8 mouse cellular contexts compared by ENCODE assay signal in genomic region chr17:25893975-25894617, GRCm38 (mm10). TPM values are rescaled to one million over a fixed set of nuclear protein-coding genes. Genes with fewer than 3 reads are reported as not detected.
DNase-seq lines count a peak whose midpoint lies in the region; ATAC-seq and TF ChIP-seq lines count a peak whose summit lies in the region.

No protein-coding gene starts in this region.

- peaks cover 8% of the 10 kb centered on the region; the same call in 1 of the 2 replicates for H3K36me3 ChIP-seq in forebrain, embryonic 15.5 days
- peaks cover 6% of the 10 kb centered on the region; the same call in 1 of the 2 replicates for H3K36me3 ChIP-seq in liver, adult 2 months (ENCODE audit: control insufficient read depth, insufficient read depth, low read length)
- no peaks in the 10 kb centered on the region for H3K36me3 ChIP-seq in splenic B cell, adult 2 months (ENCODE audit: control insufficient read depth, insufficient read depth, low read length, poor library complexity, severe bottlenecking)

- H3K27me3 ChIP-seq in forebrain, embryonic 15.5 days, result no peaks in the 10 kb centered on the region
- H3K27me3 ChIP-seq in liver, adult 2 months (ENCODE audit: control insufficient read depth, insufficient read depth, low read length), result no peaks in the 10 kb centered on the region
- H3K27me3 ChIP-seq in splenic B cell, adult 2 months (ENCODE audit: control insufficient read depth, insufficient read depth, low read length, poor library complexity, severe bottlenecking), result no peaks in the 10 kb centered on the region

- H3K4me2 ChIP-seq in forebrain, embryonic 15.5 days (replicated peaks), result no peak overlapping the region

- H3K9me3 ChIP-seq in forebrain, embryonic 15.5 days, result no peaks in the 10 kb centered on the region

- peak overlapping the region; percentile 67 for H3K27ac ChIP-seq in forebrain, embryonic 15.5 days (replicated peaks)
- no peak overlapping the region for H3K27ac ChIP-seq in liver, adult 2 months (replicated peaks; ENCODE audit: insufficient read depth, low read depth, low read length)

- peak; percentile 99 for TF ChIP-seq CTCF in liver, adult 2 months (IDR thresholded peaks at IDR 0.05; ENCODE audit: low read depth, low read length)

- no peak overlapping the region for H3K4me3 ChIP-seq in forebrain, embryonic 15.5 days
- H3K4me3 ChIP-seq in liver, adult 2 months (ENCODE audit: insufficient read depth, low read depth, low read length), result no peak overlapping the region

- H3K4me1 ChIP-seq in forebrain, embryonic 15.5 days, result peaks cover 6% of the 10 kb centered on the region
- no peaks in the 10 kb centered on the region; the same call in 1 of the 2 replicates for H3K4me1 ChIP-seq in liver, adult 2 months (ENCODE audit: control insufficient read depth, insufficient read depth, low read length)

- peak; percentile 84 for ATAC-seq in forebrain, embryonic 15.5 days (replicated peaks)
- ATAC-seq in inflammation-experienced regulatory T-cells, adult 6 months, result peak; percentile 71
- peak; percentile 90 for ATAC-seq in monocyte, adult 5-6 weeks (replicated peaks; ENCODE audit: insufficient number of reproducible peaks, low FRiP score, low TSS enrichment, poor library complexity, severe bottlenecking)

- peak; percentile 63 for DNase-seq in urinary bladder, postnatal 14 days (ENCODE audit: low spot score)
- DNase-seq in urinary bladder, postnatal 10 days (ENCODE audit: low spot score), result no peak
- DNase-seq in cerebellum, adult 11-12 months, result peak; percentile 79
- DNase-seq in liver, adult 2 months (ENCODE audit: extremely low read depth, low read depth, low spot score), result peak; percentile 55
- peak; percentile 86 for DNase-seq in splenic B cell, adult 2 months (ENCODE audit: low read depth, low spot score)

- peaks cover 10% of the 10 kb centered on the region; the same call in 1 of the 2 replicates for H3K79me2 ChIP-seq in liver, adult 2 months (ENCODE audit: control insufficient read depth, insufficient read depth, low read length)

- no peak overlapping the region for H3K9ac ChIP-seq in forebrain, embryonic 15.5 days (replicated peaks)
- no peak overlapping the region for H3K9ac ChIP-seq in liver, adult 2 months (ENCODE audit: low read depth, low read length)

- no peak for TF ChIP-seq POLR2A in liver, adult 2 months (IDR thresholded peaks at IDR 0.05; ENCODE audit: extremely low read depth, insufficient read depth, low read length)

- WGBS in forebrain, embryonic 15.5 days, result 37% methylated on average over 2 of the region's 2 CpGs
- WGBS in liver, adult 2 months, result 42% methylated on average over 2 of the region's 2 CpGs

RNA-seq across cellular contexts. Expression of gene Wfikkn1, which starts 13.4 kb away (rescaled TPM):
- 0.55 and 0.60 TPM in 2 replicates for polyA plus RNA-seq in forebrain, embryonic 15.5 days (2015; fragmentation: Nextera tagmentation; extraction: Ambion mirVana)
- 1 to 10 TPM in 2 of 3 experiments, under 1 TPM in 1; 0.93 to 1.9 (median 1.4) TPM for polyA plus RNA-seq in inflammation-experienced regulatory T-cells, adult 6 months (2017; shearing (Covaris generic))
- 0.07 and 0.09 TPM in 2 replicates for total RNA-seq in liver, adult 2 months (2014; rRNA removed)
- 0.24 and 0.92 TPM in 2 replicates for polyA plus RNA-seq in liver, adult 2 months (2012; rRNA removed)
- total RNA-seq in monocyte, adult 5-6 weeks (2017), result 1.0 to 2.1 TPM (median 1.4 TPM) in 3 replicates

RNA-seq across cellular contexts. Expression of gene Mettl26, which starts 19.2 kb away (rescaled TPM):
- 61.8 and 62.0 TPM in 2 replicates for polyA plus RNA-seq in forebrain, embryonic 15.5 days (2015; fragmentation: Nextera tagmentation; extraction: Ambion mirVana)
- 100 to 1,000 TPM in 1 of 3 experiments, 10 to 100 TPM in 2; 91.1 to 121 (median 98.2) TPM for polyA plus RNA-seq in inflammation-experienced regulatory T-cells, adult 6 months (2017; shearing (Covaris generic))
- total RNA-seq in liver, adult 2 months (2014; rRNA removed), result 129 and 131 TPM in 2 replicates
- 415 and 439 TPM in 2 replicates for polyA plus RNA-seq in liver, adult 2 months (2012; rRNA removed)
- total RNA-seq in monocyte, adult 5-6 weeks (2017), result 1.3 to 10.0 TPM (median 7.0 TPM) in 3 replicates

RNA-seq across cellular contexts. Expression of gene Rab40c, which starts 25.4 kb away (rescaled TPM):
- 50.8 and 52.6 TPM in 2 replicates for polyA plus RNA-seq in forebrain, embryonic 15.5 days (2015; fragmentation: Nextera tagmentation; extraction: Ambion mirVana)
- polyA plus RNA-seq in inflammation-experienced regulatory T-cells, adult 6 months (2017; shearing (Covaris generic)), result 1 to 10 TPM; 6.0 to 7.9 (median 7.5) TPM
- 6.1 and 7.2 TPM in 2 replicates for total RNA-seq in liver, adult 2 months (2014; rRNA removed)
- polyA plus RNA-seq in liver, adult 2 months (2012; rRNA removed), result 22.8 and 24.1 TPM in 2 replicates
- total RNA-seq in monocyte, adult 5-6 weeks (2017), result 3.5 to 7.1 TPM (median 3.8 TPM) in 3 replicates

RNA-seq across cellular contexts. Expression of gene Mcrip2, which starts 25.5 kb away (rescaled TPM):
- 14.4 and 16.7 TPM in 2 replicates for polyA plus RNA-seq in forebrain, embryonic 15.5 days (2015; fragmentation: Nextera tagmentation; extraction: Ambion mirVana)
- 1 to 10 TPM; 2.5 to 3.9 (median 3.5) TPM for polyA plus RNA-seq in inflammation-experienced regulatory T-cells, adult 6 months (2017; shearing (Covaris generic))
- total RNA-seq in liver, adult 2 months (2014; rRNA removed), result 26.1 and 36.0 TPM in 2 replicates
- 139 and 141 TPM in 2 replicates for polyA plus RNA-seq in liver, adult 2 months (2012; rRNA removed)
- 1.1 to 5.7 TPM (median 1.6 TPM) in 3 replicates for total RNA-seq in monocyte, adult 5-6 weeks (2017)

RNA-seq across cellular contexts. Expression of gene Wdr90, which starts 32.8 kb away (rescaled TPM):
- polyA plus RNA-seq in forebrain, embryonic 15.5 days (2015; fragmentation: Nextera tagmentation; extraction: Ambion mirVana), result 18.8 and 24.8 TPM in 2 replicates
- polyA plus RNA-seq in inflammation-experienced regulatory T-cells, adult 6 months (2017; shearing (Covaris generic)), result 1 to 10 TPM; 3.3 to 7.0 (median 6.8) TPM
- total RNA-seq in liver, adult 2 months (2014; rRNA removed), result 2.7 and 3.3 TPM in 2 replicates
- 9.0 and 14.1 TPM in 2 replicates for polyA plus RNA-seq in liver, adult 2 months (2012; rRNA removed)
- total RNA-seq in monocyte, adult 5-6 weeks (2017), result 2.9 to 7.7 TPM (median 3.4 TPM) in 3 replicates
